Mouse (Mus musculus) cerebellum, adult 18-20 months (tissue): ENCODE results near the gene Prpf31.
A peak's percentile ranks its signal among the peaks of the same experiment; 100 is the strongest.

Experiments used
- DNase-seq, 2 experiments: peaks; one replicate each; pipeline ENCODE4 v3.0.0; 2021

The Prpf31 gene

DNA sequence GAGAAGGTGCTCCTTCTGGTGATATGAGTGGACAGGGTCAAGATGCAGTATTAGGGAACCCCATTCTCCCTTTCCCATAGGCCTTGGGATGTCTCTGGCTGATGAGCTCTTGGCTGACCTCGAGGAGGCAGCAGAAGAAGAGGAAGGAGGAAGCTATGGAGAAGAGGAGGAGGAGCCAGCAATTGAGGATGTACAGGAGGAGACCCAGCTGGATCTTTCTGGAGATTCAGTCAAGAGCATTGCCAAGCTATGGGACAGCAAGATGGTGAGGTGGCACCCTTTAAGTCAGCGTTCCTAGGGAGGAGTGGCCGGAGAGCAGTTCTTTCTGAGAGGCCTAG is 662 bp downstream of the Prpf31 start:
- DNase-seq, result no peak

DNA sequence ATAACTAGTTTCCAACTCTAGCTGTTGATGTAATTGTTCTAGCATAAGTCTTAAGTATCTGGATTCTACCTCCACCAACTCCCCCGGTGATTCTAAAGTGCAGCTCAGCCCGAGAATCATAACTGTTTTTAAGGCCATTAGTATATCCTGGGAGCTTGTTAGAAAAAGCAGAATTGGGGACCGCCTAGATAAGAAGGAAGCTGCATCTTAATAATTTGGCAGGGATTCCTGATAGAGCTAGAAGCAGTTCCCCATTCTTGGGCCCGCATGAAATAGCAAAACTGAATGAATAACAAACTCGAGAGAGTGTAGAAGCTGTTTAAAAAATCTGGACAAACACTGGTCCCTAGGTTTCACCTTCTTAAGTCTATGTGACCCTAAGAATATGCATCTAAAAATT is 13.6 kb downstream of the Prpf31 start:
- no peak for DNase-seq

DNA sequence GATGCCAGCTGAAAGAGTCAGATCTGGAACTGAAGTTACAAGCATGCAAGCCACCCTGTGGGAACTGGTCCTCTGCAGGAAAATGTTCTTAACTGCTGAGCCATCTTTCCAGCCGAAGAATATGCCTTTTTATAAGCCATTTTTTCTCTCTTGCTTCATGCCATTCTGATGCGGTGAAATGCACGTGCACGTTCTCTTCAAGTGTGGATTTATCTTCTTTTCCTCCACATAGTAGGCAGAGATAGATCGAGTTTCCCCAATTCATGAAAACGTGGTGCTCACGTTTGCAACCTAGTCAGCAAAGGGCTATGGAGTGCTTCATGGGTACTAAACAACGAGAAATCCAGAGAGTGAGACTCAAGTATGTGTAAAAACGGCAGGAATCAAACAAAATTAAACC is 14.1 kb downstream of the Prpf31 start:
- DNase-seq, result no peak

DNA sequence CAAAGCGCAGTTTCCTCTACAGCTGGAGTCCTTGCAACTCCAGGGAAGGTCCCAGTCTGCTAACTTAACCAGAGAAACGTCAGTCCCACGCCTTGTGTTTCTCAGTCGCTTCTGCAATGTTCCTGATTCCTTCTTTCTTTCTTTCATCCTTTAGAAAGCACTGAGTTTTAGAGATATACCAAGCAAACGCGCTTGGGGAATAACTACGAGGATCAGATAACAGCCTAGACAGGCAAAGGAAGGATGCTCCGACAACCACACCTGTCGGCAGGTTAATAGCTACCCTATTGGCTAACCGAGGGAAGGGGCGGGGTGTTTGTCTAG is 14.5 kb downstream of the Prpf31 start:
- peak in 1 of 2 experiments; percentile 98 for DNase-seq

DNA sequence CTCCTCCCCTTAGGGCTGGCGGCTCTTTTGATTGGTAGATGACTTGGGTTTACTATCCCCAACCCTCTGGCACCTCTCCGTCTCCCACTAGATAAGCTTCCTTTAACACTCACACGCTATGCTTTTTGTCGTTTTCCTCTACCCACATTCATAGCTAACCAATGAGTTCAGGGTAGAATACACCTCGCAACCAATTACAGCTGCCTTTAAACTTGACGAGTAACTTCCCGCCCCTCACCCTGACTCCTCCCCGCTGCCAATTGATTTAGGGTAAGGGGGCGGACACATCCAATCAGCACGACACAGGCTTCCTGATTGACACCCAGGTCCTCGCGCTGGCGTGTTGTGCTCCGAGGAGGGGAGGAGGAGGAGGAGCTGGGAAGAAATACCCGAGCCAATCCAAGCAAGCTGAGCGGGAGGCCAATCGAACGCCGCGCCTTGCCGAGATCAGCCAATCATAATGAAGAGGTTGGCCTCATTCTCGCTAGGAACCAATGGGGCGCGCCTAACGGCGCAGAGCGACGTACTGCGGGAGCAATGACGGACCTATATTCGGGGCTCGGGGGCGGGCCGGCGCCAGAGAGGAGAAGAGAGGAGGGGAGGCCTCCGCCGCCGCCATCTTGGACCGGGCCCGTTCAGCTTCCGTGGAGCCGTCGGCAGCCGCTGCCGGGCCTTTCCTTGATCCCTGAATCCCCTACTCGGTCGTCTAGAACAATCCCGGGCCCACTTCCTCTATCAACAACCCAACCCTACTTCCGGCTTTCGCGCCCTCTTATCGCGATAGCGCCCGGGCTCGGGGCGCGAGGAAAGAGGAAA is 15.1 kb downstream of the Prpf31 start, which contains the start of gene Cnot3:
Gene Cnot3, plus strand, starts transcription at position 597 of the 816 bp plus-strand sequence.
- DNase-seq, result peak; percentile 96 to 99

DNA sequence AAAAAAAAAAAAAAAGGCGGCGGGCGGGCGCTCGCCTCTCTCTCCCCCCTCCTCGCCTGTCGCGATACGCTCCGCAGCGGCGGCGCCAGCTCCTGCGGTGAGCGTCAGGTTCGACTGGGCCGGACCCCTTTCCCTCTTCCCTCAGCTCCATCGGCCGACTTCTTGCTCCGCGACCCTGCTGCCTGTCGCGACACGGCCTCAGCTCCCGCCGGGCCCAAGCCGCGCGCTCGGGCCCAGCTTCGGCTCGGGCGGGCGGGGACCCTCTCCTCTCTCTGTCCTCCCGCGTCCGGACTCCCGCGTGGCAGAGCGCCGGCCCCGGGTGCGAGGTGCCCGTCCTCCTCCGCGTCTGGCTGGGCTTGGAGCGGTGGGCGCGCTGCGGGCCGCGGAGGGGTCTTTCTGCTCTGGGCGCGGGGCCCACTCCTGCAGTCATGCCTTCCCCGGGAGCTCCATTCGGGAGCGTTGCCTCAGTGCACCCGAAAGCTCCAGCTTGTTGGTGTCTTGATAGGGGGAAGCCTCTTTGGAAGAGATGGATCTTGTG is 15.8 kb downstream of the Prpf31 start:
- DNase-seq, result no peak

DNA sequence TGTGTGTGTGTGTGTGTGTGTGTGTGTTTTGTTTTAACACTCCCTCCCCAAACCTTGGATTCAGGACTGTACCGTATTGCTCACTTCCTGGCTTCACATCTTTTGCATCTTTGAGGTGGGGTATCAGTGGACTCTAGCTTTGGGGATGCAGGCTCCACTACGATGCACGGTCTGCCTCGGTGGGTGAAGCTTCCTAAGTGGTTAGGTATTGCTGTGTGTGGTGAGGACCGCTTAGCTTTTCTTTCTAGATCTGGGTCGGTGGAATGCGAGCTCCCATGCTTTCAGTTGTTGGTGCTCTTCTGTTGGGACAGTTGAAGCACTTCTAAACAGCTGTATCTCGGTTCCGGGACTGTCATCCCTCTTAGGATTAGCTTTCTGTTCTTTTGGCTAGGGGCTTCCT is 16.4 kb downstream of the Prpf31 start:
- no peak for DNase-seq

DNA sequence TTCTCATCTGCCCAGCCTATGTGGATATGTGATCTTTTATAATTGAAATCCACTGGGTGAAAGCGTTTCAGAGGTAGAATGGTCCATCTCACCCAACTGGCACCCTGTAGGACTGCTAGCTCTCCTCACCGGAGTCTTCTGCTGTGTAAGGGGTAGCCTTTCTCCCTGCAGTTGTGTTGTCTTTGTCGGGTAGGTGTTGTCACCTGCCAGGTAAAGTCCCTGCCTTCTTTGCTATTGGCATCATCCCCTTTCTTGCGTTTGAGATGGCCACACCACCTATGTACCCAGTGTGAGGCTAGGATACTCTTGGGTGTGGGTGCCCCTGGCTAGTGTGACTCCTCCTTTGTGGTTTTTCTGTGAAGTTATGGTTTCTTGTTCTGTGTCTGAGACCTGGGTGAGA is 16.9 kb downstream of the Prpf31 start:
- no peak for DNase-seq

DNA sequence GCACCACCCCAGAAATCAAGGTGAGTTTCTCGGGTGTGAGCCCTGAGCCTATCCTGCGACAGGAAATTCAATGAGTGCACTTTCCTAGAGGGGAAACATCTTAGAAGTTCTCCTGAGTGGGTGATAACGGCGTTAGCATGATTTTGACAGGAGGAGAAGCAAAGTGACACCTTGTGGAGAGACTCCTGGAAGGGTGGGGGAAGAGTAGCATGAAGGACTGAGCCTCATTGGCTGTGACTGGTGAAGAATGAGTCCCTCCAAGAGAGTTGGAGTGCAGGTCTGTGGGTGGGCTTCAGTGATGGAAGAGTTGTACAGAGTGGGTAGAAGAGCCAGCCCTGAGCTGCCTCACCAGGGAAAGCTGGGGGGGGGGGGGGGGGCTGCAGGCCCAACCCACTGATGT is 27.2 kb downstream of the Prpf31 start:
- no peak for DNase-seq

DNA sequence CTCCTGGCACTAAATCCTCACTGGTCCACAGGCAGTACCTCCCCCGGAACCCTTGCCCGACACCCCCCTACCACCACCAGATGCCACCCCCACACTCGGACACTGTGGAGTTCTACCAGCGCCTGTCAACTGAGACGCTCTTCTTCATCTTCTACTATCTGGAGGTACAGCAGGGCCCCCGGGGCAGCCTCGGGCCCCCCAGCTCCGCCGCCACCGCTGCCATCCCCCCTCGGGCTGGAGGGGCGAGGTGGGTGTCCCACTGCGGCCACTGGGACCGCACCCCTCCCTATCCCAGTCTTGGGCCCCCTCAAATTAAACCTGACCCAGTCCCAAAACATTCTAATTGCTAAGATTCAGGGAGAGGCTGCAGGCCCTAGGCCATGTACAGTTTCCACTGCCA is 28.8 kb downstream of the Prpf31 start:
- DNase-seq, result no peak

DNA sequence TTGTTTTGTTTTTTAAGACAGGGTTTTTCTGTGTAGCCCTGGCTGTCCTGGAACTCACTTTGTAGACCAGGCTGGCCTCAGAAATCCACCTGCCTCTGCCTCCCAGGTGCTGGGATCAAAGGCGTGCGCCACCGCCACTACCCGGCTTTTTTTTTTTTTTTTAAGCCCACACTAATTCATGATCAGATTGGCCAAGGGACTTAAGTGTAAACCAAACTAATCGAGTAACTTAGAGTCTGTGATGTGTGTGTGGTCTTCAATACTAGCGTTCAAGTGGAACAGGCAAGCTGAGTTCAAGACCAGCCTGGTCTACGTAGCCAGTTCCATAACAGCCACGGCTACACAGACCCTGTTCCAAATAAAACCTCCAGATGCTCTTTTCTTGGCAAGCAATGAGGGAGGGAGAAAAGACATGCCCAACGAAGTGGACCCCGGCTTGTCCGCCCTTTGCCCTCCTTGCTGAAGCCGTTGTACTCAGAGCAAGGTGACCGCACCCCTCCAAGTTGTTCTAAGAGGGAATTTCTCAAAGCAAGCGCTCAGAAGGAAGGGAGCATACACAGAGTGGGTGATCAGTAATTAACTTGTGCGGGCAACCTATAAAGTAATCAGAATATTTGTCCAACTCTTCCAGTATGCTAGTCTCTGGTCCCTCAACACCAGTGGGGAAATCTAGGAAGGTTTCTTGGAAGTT is 34.9 kb downstream of the Prpf31 start:
- DNase-seq, result no peak

DNA sequence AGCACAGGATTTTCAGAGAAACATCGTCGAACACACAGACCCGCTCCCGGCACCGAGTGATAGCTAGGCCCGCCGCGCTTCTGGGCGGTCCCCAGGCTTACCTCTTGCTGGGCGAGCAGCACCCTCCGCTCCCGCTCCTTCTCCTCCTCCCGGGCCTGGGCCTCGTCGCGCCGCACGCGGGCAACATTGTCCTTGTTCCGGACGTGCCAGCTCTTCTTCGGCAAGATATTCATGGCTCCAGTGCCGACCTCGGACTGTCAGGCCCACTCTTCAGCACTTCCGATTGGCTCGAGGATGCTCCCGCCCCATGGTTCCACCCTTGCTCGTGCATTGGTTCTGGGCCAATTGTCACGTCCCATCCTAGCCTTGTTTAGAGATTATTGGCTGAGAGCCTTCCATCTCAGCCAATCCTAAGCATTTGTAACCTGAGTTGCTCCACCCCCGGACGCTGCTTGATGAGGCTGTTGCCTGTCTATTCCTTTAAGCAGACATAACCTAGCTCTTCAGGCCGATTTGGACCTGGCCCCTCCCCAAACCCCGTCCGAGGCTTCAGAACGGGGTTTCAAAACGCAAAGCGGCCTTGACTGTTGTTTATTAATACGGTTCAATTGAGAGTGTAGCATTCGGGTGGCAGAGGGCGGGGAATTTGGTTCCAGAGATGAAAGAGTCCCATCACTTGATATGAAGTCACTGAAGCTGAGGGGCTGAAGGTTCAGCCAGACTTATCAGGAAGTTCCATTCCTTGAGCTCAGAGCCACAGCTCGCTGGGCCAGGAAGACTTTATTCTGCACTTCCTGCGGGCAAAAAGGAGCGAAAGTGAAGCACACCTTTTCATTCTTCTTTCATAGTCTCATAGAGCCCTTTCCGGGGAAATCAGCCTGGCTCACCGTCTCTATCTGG is 35.7 kb downstream of the Prpf31 start, which contains the start of gene Leng1:
Gene Leng1, minus strand, starts transcription at position 626 of the 900 bp plus-strand sequence.
- DNase-seq, result peak; percentile 95 to 98

DNA sequence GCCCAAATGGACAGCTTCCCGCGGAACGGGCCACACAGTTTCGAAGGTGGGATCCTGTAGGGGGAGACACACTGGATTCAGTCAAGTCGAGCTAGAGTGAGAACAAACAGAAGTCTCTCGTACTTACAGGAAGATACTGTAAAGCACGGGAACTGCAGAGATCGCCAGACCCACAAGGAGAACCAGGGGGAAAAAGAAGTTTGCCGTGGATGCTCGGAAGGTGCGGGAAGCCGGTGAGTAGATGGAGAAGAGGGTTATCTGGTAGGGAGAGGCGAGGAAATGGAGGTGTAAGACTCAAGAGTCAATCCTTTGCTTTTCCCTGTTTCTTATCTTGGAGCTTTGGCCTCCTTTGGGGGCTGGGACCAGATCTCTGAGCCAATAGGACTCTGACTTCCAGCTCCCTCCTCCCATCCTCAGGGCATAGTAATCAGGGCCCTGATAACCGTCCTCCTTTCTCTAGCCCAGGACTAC is 37.2 kb downstream of the Prpf31 start:
- DNase-seq, result no peak

DNA sequence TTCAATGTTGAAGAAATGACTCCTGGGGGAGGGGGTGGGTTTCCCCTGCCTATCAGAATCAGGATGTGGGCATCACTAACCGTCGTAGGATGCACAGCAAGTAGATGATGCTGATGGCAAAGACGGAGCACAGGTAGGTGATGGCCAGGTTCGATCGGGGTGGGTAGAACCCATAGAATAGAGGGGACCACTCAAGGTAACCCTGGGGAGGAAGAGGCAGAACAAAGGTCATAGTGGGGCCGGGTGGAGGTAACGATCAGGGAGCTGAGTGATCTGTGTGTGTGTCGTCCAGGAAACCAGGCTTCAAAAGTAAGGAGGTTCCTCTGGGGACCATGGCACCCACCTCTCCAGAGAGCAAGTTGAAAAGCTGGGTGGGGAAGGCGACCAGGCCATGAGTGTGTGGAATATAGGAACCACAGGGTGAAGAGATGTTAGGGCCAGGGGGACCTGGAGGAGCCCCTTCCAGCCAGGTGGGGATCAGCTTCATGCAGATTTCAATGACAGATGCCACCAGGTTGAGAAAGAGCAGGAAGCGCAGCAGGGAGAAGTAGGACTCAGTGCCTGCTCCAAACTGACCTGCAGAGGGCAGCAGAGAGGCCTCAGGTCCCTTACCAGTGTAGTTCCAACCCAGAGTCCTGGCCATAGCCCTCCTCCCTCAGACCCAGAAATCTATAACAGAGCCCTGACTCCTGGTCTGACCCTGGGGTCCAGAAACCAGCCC is 44.9 kb downstream of the Prpf31 start:
- DNase-seq, result peak; percentile 84 to 87

DNA sequence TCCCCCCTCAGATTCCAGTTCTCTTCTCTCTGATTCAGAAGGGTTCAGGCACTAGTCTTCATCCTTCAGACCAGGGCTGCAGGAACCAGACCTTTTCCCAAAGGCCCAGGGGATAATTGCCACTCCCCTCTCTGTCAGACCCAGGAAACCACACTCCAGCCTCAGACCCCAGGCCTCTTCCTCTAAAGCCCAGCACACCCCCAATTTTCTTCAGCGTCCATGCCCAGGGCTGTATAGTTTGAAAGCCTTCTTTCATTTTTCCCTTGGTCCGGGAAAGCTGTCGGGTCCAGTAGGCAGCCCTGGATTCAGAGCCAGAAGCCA is 45.4 kb downstream of the Prpf31 start:
- DNase-seq, result no peak

DNA sequence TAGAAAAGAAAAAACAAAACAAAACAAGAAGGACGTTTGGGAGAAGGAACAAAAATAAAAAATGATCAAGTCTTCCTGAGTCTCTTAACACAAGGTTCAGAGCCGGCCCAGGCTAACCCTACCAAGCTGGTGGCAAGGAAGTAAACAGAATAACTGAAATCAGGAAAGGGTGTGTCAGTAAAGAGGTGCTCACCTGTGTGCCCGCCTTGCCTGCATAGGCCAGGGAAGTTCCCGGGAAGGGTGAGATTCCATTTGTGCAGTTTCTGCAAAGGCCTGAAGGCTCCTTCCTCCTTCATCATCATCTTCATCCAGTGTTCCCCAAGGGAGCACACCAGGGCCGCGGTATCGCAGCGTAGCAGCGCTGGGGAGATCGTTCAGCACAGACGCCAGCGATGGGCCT is 46.6 kb downstream of the Prpf31 start:
- DNase-seq, result no peak

DNA sequence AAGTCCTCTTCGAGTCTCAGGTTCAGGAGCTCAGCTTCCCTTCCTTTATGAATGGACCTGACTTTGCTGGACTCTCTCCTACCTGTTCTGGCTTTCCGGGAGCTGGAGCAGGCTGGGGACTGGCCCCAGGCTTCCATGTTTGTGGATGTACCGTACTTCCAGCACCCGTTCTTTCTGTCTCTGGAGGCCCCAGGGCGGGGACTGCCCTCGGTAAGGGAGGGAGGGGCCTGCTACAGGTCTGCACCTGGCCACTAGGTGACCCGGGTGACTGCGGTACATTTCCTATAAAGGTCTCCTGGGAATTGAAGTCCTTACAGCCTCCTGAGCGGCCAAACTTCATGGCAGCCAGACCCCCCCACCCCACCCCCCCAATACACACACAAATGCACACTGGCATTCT is 47.6 kb downstream of the Prpf31 start, which contains the start of gene Tmc4:
Gene Tmc4, minus strand, starts transcription at position 212 of the 400 bp plus-strand sequence.
- no peak for DNase-seq

DNA sequence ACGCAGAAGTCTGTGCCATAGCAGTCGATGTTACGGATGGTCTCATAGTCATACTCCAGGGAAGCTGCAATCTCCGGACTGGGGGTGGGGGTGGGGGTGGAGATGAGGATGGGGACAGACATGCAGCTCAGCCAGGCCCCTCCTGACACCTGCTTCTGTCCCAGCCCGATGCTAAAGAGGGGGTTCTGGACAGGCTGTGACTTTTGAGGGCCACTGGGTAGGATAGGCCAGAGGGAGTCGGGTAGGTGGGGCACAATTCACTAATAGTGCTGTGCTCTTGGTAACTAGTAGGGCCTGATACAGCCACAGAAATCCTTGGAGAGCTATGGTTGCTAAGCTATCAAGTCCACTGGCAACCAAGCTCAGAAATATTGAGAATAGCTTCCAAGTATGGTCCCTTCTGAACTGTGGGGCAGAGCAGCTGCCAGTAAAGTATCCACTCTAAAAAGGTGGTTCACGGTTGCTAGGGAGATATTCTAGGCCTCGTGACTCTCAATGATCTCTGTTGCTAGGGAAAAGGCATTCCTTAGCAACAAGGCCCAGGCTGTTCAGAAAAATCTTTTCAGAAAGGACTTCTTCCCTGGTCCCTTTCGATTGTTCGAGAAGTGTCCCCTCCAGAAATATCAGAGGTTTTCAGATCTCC is 54.2 kb downstream of the Prpf31 start:
- DNase-seq, result no peak

DNA sequence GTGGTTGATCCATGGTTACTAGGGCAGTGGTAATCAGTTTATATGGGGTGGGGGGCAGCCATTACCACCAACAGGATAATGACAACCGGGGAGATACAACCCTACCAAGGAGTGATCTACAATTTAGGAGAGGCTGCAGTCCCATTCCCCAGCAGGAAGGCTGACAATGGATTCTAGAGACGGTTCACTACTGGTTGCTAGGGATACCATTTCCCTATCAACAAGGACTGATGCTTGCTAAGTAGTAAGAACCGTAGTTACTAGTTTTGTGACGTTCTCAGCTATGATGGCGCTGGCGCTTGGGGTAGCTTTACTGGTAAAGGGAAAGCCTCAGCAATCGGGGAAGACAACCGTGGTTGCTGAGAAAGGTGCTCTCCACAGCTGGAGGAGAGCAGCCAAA is 54.9 kb downstream of the Prpf31 start:
- DNase-seq, result no peak

DNA sequence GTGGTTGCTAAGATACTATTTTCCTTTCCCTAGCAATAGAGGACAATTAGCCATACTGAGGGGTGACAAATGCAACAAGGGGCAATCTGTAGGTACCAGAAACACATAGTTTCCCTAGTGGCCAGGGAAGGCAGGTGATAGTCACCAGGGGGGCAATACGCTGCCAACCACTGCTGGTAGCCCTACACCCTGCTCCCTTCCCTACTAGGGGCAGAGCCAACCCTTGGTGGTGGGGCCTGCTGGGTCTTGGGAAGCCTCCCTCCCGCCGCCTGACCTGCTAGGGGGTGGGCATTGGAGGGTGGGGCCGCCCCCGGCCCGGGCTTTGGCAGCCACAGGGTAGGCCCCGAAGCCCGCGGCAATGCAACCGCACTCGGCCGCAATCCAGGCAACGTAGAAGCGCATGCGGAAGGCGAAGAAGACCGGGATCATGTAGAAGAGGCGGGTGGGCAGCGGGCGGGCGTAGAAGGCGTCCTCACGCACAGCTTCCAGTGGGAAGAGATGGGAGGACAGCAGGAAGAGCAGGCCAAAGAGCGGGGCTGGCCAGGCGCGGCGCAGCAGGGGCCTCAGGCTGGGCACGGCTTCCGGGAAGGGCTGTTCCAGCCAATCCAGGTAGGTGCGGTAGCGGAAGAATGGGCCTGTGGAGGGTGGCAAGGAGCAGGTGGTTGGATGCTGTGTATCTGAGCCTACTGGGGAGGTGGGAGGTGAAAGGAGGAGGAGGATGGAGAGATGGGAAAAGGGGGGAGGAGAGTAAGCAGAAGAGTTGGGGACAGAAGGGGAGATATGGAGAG is 55.8 kb downstream of the Prpf31 start:
- peak; percentile 71 for DNase-seq

DNA sequence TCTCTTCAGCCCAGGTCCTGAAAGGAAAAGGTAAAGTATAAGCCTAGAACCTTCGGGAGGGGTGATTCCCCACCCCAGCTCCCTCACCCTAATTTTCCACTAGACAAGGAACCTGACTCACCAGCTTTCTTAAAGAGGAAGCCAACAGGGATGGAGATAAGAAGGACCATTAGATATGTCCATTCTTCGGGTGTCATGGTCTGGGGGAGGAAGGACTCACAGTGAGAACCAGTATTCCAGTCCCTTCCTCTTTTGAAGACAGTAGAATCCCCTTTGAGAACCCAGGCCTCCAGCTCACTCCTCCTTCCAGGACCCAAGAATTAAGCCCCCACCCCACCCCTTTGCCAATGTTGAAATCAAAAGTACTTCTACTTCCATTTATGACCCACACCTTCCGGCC is 62.1 kb downstream of the Prpf31 start:
- DNase-seq, result no peak
